Mouse (Mus musculus) hindbrain, embryonic 14.5 days (tissue): ENCODE data around the gene Cerk. TPM values are rescaled to one million over a fixed set of nuclear protein-coding genes. Genes with fewer than 3 reads are reported as not detected.
"Not testable (repeated sequence)": the region's sequence is repeated elsewhere in the genome, so short reads cannot be mapped to it uniquely, and the experiment has no call there.

Experiments
- ATAC-seq: fragments of 200-750 bp; cut with Nextera tagmentation; 2 replicates; pipeline ENCODE4 v1.8.0; 2017; ENCODE audit warnings: moderate number of reproducible peaks, mild to moderate bottlenecking, moderate TSS enrichment, moderate library complexity; ENCODE audit not compliant: low FRiP score
- DNase-seq: peaks from one replicate; pipeline ENCODE4 v3.0.0-alpha.2; 2015; ENCODE audit warnings: low spot score
- H3K27ac ChIP-seq: fragments of 300-500 bp; sonication (generic); 2 replicates; pipeline ENCODE4 v1.5.1; 2014; ENCODE audit warnings: mild to moderate bottlenecking, moderate library complexity
- H3K27me3 ChIP-seq: fragments of 300-500 bp; sonication (generic); 2 replicates; pipeline ENCODE4 v1.6.1; 2014; ENCODE audit warnings: mild to moderate bottlenecking, low read length, mixed read lengths; ENCODE audit not compliant: control insufficient read depth, insufficient read depth
- H3K36me3 ChIP-seq: fragments of 300-500 bp; sonication (generic); replicated peaks from 2 replicates; pipeline ENCODE4 v1.6.1; 2014; ENCODE audit not compliant: control insufficient read depth, insufficient read depth
- H3K4me1 ChIP-seq: fragments of 300-500 bp; sonication (generic); replicated peaks from 2 replicates; pipeline ENCODE4 v1.6.1; 2014; ENCODE audit warnings: antibody characterized with exemption, low read length, mixed read lengths; ENCODE audit not compliant: control insufficient read depth, insufficient read depth
- H3K4me2 ChIP-seq: fragments of 300-500 bp; sonication (generic); replicated peaks from 2 replicates; pipeline ENCODE4 v1.6.1; 2014; ENCODE audit warnings: mild to moderate bottlenecking, moderate library complexity
- H3K4me3 ChIP-seq: fragments of 300-500 bp; sonication (generic); replicated peaks from 2 replicates; pipeline ENCODE4 v1.5.1; 2014; ENCODE audit warnings: mild to moderate bottlenecking, low read length
- H3K9ac ChIP-seq: fragments of 300-500 bp; sonication (generic); 2 replicates; pipeline ENCODE4 v1.6.1; 2014
- H3K9me3 ChIP-seq: fragments of 300-500 bp; sonication (generic); 2 replicates; pipeline ENCODE4 v1.6.1; 2016; ENCODE audit warnings: low read length; ENCODE audit not compliant: control insufficient read depth
- WGBS: fragments of 180-500 bp; shearing (Covaris S2); extraction: QIAGEN DNeasy Blood & Tissue Kit; methylation state at CpG from one replicate; pipeline ENCODE4 v1.1.7; 2014; 5-methylcytosine and 5-hydroxymethylcytosine counted together
- polyA plus RNA-seq: library from polyadenylated mRNA; unstranded; fragments of >200 nt; fragmentation: Nextera tagmentation; extraction: Ambion mirVana; gene quantifications from 2 replicates; pipeline ENCODE4 v1.2.1, GENCODE M21; 2014

Gene Cerk
- polyA plus RNA-seq, 1 experiment from 2014 or later, result 28.3 TPM

DNA sequence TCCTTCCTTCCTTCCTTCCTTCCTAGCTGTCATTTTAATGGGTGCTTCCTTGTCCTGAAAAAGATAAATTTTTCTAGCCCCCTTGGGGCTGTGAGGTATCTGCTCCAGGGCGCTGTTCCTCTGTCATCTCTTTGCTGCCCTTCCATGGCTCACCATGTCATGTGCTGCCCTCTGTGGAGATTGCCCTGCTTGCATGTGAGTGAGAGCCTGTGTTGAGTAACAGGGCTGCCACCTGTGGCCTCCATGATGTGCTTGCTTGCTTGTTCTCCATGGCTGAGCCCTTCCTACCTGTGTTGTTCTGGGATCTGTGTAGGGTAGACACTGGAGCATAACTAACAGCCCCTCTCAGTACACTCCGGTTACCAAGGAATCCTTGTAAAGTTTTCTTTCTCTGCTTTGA, 41.0 kb upstream of the Cerk start:
- H3K9me3 ChIP-seq, result no peaks in the 10 kb centered on the region
- 76% methylated on average over 2 of the region's 2 CpGs for WGBS
- H3K4me2 ChIP-seq, result no peak overlapping the region
- DNase-seq (no peak), ATAC-seq (no peak)
- H3K36me3 ChIP-seq, result no peaks in the 10 kb centered on the region
- no peaks in the 10 kb centered on the region for H3K27me3 ChIP-seq
- H3K9ac ChIP-seq, result no peak overlapping the region
- H3K27ac ChIP-seq, result no peak overlapping the region
- H3K4me1 ChIP-seq, result peaks cover 9% of the 10 kb centered on the region; the same call in 1 of the 2 replicates
- no peak overlapping the region for H3K4me3 ChIP-seq

DNA sequence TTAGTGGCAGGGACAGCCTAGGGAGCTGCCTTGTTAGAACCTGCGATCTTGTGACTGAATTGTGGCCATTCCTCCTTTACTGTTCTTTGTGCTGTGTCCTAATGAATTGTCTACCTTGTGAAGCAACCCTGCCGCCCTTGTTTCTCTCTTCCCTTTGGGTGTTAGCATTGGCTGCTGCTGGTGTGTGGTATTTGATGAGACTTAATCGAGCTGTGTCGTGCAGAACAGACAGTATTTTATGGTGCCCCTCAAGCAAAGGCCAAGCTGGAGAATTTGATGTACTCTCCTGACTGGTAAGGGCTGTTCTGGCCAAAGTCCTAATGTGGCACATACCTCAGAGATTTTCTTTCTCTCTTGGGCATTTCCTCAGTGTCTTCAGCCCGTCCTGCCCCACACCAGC, 40.3 kb upstream of the Cerk start:
- H3K9me3 ChIP-seq, result no peaks in the 10 kb centered on the region
- no peak overlapping the region for H3K27ac ChIP-seq
- no peaks in the 10 kb centered on the region for H3K36me3 ChIP-seq
- H3K27me3 ChIP-seq, result no peaks in the 10 kb centered on the region
- no peak overlapping the region for H3K4me3 ChIP-seq
- ATAC-seq (no peak), DNase-seq (no peak)
- H3K4me2 ChIP-seq, result no peak overlapping the region
- no peak overlapping the region for H3K9ac ChIP-seq
- H3K4me1 ChIP-seq, result 0 out of 2 replicates have a peak, but pooled peaks cover 1% of the 10 kb centered on the region
- WGBS, result 81% methylated on average over 5 of the region's 5 CpGs

DNA sequence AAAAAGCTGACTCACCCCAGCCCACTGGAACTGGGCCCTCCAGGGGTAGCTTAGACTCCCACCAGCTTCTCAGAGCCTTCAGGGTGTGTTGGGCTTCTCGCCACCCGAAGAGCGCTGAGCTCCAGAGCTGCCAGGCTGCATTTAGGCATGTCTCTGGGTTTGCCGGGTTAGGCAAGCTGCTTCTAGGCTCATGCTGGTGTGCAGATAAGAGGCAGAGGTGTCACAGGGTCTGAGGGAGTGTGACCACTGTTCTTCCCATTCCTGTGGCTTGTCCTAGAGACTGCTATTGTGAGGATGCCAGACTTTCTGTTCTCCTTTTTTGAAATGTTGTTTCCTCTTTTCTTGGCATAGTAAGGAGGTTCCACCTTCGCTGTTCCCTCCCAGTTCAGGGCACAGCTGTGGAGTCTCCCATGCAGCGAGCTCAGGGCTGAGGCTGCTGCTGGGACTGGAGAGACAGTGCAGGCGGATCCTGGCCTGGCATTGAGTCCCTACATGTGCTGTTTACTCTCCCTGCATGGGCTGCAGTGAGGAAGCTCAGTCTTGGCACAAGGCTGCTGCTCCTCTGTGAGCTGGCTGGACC, 39.1 kb upstream of the Cerk start:
- Histone ChIP-seq H3K36me3 (no peaks in the 10 kb centered on the region), H3K27ac (no peak overlapping the region), H3K4me3 (no peak overlapping the region), H3K4me1 (no peaks in the 10 kb centered on the region), H3K9me3 (no peaks in the 10 kb centered on the region), H3K4me2 (no peak overlapping the region), H3K9ac (no peak overlapping the region), H3K27me3 (no peaks in the 10 kb centered on the region)
- DNase-seq, result no peak
- no peak for ATAC-seq
- 88% methylated on average over 7 of the region's 7 CpGs for WGBS

DNA sequence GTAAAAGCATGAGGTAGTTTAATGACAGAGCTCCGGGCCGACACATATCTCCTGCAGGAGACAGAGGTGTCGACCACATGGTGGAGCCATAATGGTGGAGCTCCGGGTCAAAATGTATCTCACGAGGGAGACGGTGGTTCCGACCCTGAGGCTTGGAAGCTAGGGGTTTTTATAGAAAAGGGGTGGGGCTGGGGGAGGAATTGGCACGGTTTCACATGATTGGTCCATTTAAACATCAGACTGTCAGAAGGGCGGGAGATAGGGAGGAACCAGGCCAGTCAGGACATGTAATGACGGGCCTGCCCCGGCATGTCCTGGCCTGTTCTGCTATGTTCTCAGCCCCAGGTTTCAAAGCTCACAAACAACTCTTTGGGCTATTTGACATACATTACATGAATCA, 36.0 kb upstream of the Cerk start:
- not testable (repeated sequence) for H3K4me1 ChIP-seq, H3K27ac ChIP-seq, H3K4me3 ChIP-seq, H3K9me3 ChIP-seq, DNase-seq, H3K4me2 ChIP-seq, H3K27me3 ChIP-seq, ATAC-seq, H3K9ac ChIP-seq, H3K36me3 ChIP-seq
- WGBS, result 88% methylated on average over 11 of the region's 11 CpGs

DNA sequence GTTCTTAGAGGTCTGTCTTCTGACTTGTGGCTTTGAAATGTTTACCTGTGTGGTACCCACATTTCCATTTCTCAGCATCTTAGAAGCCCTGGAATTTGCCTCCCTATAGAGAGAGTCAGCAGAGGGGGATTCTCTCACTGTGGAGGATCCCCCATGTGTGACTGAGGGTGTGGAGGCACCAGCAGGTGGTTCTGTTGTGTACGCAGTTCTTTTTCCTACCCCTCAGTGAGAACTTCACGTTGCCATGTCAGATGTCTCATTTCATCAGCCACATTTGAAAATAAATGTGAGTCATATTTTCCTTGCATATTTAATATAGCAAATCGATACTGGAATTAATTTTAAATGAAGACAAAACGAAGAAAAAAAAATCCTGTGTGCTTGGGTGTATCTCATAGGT, 35.4 kb upstream of the Cerk start:
- no peaks in the 10 kb centered on the region for H3K9me3 ChIP-seq
- H3K4me3 ChIP-seq, result no peak overlapping the region
- H3K4me2 ChIP-seq, result no peak overlapping the region
- no peak overlapping the region for H3K27ac ChIP-seq
- H3K9ac ChIP-seq, result no peak overlapping the region
- ATAC-seq, result no peak
- no peaks in the 10 kb centered on the region for H3K27me3 ChIP-seq
- no peak for DNase-seq
- 77% methylated on average over 4 of the region's 4 CpGs for WGBS
- no peaks in the 10 kb centered on the region for H3K36me3 ChIP-seq
- H3K4me1 ChIP-seq, result no peaks in the 10 kb centered on the region

DNA sequence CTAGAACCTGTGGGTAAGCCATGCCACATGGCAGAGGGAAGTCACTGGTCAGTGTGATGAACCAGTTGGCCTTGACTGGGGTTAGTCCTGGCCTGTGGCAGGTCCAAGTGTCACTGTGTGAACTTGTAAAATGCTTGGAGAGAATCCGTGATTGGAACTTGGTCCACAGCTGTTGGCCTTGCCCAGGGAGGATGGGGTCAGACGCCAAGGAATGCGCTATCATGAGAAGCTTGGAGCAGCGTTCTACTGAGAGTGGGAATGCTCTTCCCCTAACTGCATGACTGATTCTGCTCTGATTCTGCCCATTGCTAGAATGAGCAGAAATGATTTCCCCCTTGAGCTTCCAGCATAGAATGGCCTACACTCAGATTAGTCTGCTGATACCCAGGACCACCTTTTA, 34.8 kb upstream of the Cerk start:
- Histone ChIP-seq H3K9ac (no peak overlapping the region), H3K27me3 (no peaks in the 10 kb centered on the region), H3K4me1 (no peaks in the 10 kb centered on the region), H3K9me3 (no peaks in the 10 kb centered on the region), H3K4me3 (no peak overlapping the region), H3K27ac (no peak overlapping the region), H3K4me2 (no peak overlapping the region), H3K36me3 (no peaks in the 10 kb centered on the region)
- DNase-seq (no peak), ATAC-seq (no peak)
- 86% methylated on average over 4 of the region's 4 CpGs for WGBS

DNA sequence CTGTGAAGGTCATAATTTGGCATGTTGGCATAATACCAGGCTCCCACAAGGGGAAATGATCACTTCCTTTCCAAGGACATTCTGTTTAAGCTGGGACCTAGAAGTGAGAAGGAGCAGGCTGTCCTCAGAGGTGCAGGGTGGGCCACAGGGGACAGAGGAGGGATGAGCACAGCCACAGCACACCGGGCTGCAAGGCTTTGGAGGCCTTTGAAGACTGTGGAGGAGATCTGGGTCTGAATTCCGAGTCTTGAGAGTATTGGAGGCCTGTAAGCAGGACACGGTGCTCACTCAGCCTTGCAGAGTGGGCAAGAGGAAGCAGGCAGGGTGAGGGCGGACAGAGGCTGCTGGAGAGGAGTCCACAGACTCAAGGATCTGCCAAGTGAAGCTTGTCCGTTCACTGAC, 34.3 kb upstream of the Cerk start:
- no peaks in the 10 kb centered on the region for H3K36me3 ChIP-seq
- no peak overlapping the region for H3K4me3 ChIP-seq
- H3K4me1 ChIP-seq, result peaks cover 2% of the 10 kb centered on the region; the same call in 1 of the 2 replicates
- no peaks in the 10 kb centered on the region for H3K27me3 ChIP-seq
- H3K9me3 ChIP-seq, result no peaks in the 10 kb centered on the region
- DNase-seq, result no peak
- no peak overlapping the region for H3K9ac ChIP-seq
- no peak overlapping the region for H3K4me2 ChIP-seq
- no peak overlapping the region for H3K27ac ChIP-seq
- no peak for ATAC-seq
- 82% methylated on average over 5 of the region's 5 CpGs for WGBS

DNA sequence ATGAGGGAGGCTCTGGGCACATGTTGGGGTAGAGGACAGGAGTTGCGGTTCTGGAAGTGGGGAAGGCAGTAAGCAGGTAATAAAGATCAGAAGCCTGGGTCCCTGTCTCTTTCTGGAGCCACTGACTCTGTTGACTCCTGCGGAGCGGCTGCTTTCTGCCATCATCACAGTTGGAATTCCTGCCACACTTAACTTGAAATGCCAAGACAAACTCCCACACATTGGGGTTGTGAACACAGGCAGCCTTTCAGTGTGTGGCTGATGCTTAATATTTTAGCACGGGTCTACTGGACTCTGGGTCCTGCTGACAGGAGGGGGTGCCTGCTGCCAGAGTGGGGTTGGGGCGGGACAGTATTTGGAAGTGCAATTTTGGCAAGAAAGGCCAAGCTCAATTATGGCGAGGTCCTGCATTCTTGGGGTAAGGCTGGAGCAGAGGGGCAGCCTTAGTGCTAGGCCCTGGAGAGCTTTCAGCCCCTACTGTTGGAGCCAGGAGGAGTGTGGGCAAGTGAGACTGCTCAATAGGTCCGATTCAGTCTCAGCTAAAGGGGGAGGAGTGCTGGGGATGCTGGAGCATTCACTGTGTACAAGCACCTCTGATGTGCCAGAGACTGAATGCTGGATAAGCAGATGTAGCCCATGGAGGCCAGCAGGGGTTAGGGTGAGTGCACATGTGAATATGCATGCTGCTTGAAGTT, 33.7 kb upstream of the Cerk start:
- Histone ChIP-seq H3K27ac (no peak overlapping the region), H3K9ac (no peak overlapping the region), H3K36me3 (no peaks in the 10 kb centered on the region), H3K4me1 (peaks cover 8% of the 10 kb centered on the region), H3K4me2 (no peak overlapping the region), H3K27me3 (no peaks in the 10 kb centered on the region), H3K9me3 (no peaks in the 10 kb centered on the region), H3K4me3 (no peak overlapping the region)
- WGBS, result 84% methylated on average over 7 of the region's 7 CpGs
- no peak for DNase-seq
- no peak for ATAC-seq

DNA sequence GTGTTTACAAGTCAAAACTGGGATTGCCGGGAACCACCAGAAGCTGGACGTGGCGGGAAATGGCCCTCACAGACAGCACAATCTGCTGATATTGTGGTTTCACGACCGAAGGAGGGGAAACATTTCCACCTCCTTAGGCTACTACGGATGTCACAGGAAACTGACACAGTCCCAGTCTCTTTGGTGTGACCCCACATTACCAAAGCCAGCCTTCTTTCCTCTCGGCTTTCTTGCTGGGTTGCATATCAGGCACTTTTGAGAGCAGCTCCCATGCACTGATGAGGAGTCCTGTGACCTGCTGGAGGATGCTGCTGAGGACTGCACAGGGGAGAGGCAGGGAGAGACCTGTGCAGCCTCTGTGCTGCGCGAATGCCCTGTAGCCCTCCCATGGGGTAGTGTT, 30.7 kb upstream of the Cerk start:
- not testable (repeated sequence) for H3K4me2 ChIP-seq, H3K9me3 ChIP-seq, H3K4me3 ChIP-seq, H3K27me3 ChIP-seq, H3K36me3 ChIP-seq, ATAC-seq, DNase-seq, H3K27ac ChIP-seq, H3K9ac ChIP-seq
- H3K4me1 ChIP-seq, result peaks cover 23% of the 10 kb centered on the region
- 89% methylated on average over 9 of the region's 9 CpGs for WGBS
